Mouse (Mus musculus) CH12.LX (cell line): ENCODE results near the gene Qrfp. TPM values are rescaled to one million over a fixed set of nuclear protein-coding genes. Genes with fewer than 3 reads are reported as not detected.
A peak's percentile ranks its signal among the peaks of the same experiment; 100 is the strongest.

Experiments
- DNase-seq: peaks from one replicate; pipeline ENCODE4 v3.0.0-alpha.2; 2013; ENCODE audit errors: extremely low read depth
- H3K27ac ChIP-seq: 2 replicates; pipeline ENCODE4 v1.5.1; 2012; ENCODE audit warnings: low read depth, mild to moderate bottlenecking, control low read depth, moderate library complexity; ENCODE audit not compliant: insufficient read depth
- H3K27me3 ChIP-seq: replicated peaks from 2 replicates; pipeline ENCODE3; 2012; ENCODE audit warnings: inconsistent platforms
- H3K36me3 ChIP-seq, 2 experiments: replicated peaks in 1 of 2; 2 replicates each; pipeline versions ENCODE3 to v1.6.1; 2012; ENCODE audit warnings: inconsistent platforms in 1 of 2, low read length in 1 of 2, mild to moderate bottlenecking in 1 of 2, mixed read lengths in 1 of 2, moderate library complexity in 1 of 2; ENCODE audit not compliant: control insufficient read depth in 1 of 2, insufficient read depth in 1 of 2
- H3K4me1 ChIP-seq, 2 experiments: 2 replicates each; pipeline ENCODE4 v1.6.1; 2012; ENCODE audit warnings: inconsistent platforms in 1 of 2, moderate library complexity in 1 of 2; ENCODE audit not compliant: insufficient read depth in 2 of 2, control insufficient read depth in 1 of 2
- H3K4me2 ChIP-seq: 2 replicates; pipeline ENCODE4 v1.6.1; 2012; ENCODE audit warnings: low read depth, mild to moderate bottlenecking, control low read depth; ENCODE audit not compliant: poor library complexity, insufficient read depth, severe bottlenecking
- H3K4me3 ChIP-seq, 3 experiments: fragments of 150-350 bp in 1 of 3; sonication (generic) in 1 of 3; replicated peaks in 1 of 3; 2 replicates each; pipeline versions ENCODE3 to v1.5.1; 2011 to 2012; ENCODE audit warnings: low read depth in 2 of 3, low read length in 2 of 3, mild to moderate bottlenecking in 2 of 3, moderate library complexity in 2 of 3, control low read depth in 1 of 3, improper control_type of control experiment in 1 of 3, inconsistent platforms in 1 of 3, mixed read lengths in 1 of 3; ENCODE audit not compliant: poor library complexity in 1 of 3
- H3K79me2 ChIP-seq: replicated peaks from 2 replicates; pipeline ENCODE4 v1.6.1; 2012; ENCODE audit warnings: mild to moderate bottlenecking, moderate library complexity; ENCODE audit not compliant: control insufficient read depth, poor library complexity, insufficient read depth, severe bottlenecking; ENCODE audit errors: extremely low read depth
- H3K9ac ChIP-seq: 2 replicates; pipeline ENCODE4 v1.6.1; 2012; ENCODE audit warnings: low read depth, mild to moderate bottlenecking, control low read depth, moderate library complexity; ENCODE audit not compliant: insufficient read depth
- H3K9me3 ChIP-seq: replicated peaks from 2 replicates; pipeline ENCODE3; 2012; ENCODE audit warnings: low read length, inconsistent platforms, mixed read lengths
- CHD1 ChIP-seq: IDR thresholded peaks from 2 replicates; pipeline ENCODE4 v1.6.1; 2012; ENCODE audit warnings: low read depth, low read length, improper control_type of control experiment, inconsistent platforms
- CHD2 ChIP-seq: IDR thresholded peaks from 2 replicates; pipeline ENCODE4 v1.6.1; 2011; ENCODE audit warnings: low read length, improper control_type of control experiment
- CTCF ChIP-seq, 2 experiments: IDR thresholded peaks in 1 of 2; conservative IDR thresholded peaks in 1 of 2; 2 replicates each; pipeline ENCODE4 v1.5.1; 2011 to 2012; ENCODE audit warnings: low read depth in 2 of 2, low read length in 2 of 2, improper control_type of control experiment in 1 of 2, inconsistent platforms in 1 of 2, mild to moderate bottlenecking in 1 of 2, moderate library complexity in 1 of 2
- EP300 ChIP-seq: IDR thresholded peaks from 2 replicates; pipeline ENCODE4 v1.6.1; 2011; ENCODE audit warnings: low read length, improper control_type of control experiment
- ETS1 ChIP-seq: conservative IDR thresholded peaks from 2 replicates; pipeline ENCODE4 v1.6.1; 2012; ENCODE audit warnings: low read depth, mild to moderate bottlenecking, inconsistent platforms, low read length, improper control_type of control experiment, moderate library complexity
- GABPA ChIP-seq: IDR thresholded peaks from 2 replicates; pipeline ENCODE4 v1.6.1; 2012; ENCODE audit warnings: low read depth, low read length, improper control_type of control experiment, inconsistent platforms; ENCODE audit not compliant: insufficient replicate concordance
- IRF4 ChIP-seq: IDR thresholded peaks from 2 replicates; pipeline ENCODE4 v1.6.1; 2014; ENCODE audit warnings: low read depth, mild to moderate bottlenecking, inconsistent platforms, low read length, improper control_type of control experiment
- JUN ChIP-seq: IDR thresholded peaks from 2 replicates; pipeline ENCODE4 v1.6.1; 2011; ENCODE audit warnings: low read depth, mild to moderate bottlenecking, low read length, improper control_type of control experiment, moderate library complexity; ENCODE audit not compliant: insufficient read depth
- JUND ChIP-seq: conservative IDR thresholded peaks from 2 replicates; pipeline ENCODE4 v1.6.1; 2011; ENCODE audit warnings: low read depth, low read length, improper control_type of control experiment
- KAT2A ChIP-seq: IDR thresholded peaks from 2 replicates; pipeline ENCODE4 v1.6.1; 2012; ENCODE audit warnings: low read length, improper control_type of control experiment, inconsistent platforms; ENCODE audit not compliant: insufficient replicate concordance
- MAFK ChIP-seq: IDR thresholded peaks from 2 replicates; pipeline ENCODE4 v1.6.1; 2011; ENCODE audit warnings: low read length, improper control_type of control experiment; ENCODE audit not compliant: insufficient replicate concordance
- MAX ChIP-seq: IDR thresholded peaks from 2 replicates; pipeline ENCODE4 v1.6.1; 2011; ENCODE audit warnings: low read length, improper control_type of control experiment
- MAZ ChIP-seq: IDR thresholded peaks from 2 replicates; pipeline ENCODE4 v1.6.1; 2012; ENCODE audit warnings: low read depth, mild to moderate bottlenecking, inconsistent platforms, low read length, improper control_type of control experiment, moderate library complexity
- MXI1 ChIP-seq: IDR thresholded peaks from 2 replicates; pipeline ENCODE4 v1.6.1; 2011; ENCODE audit warnings: mild to moderate bottlenecking, low read depth, low read length, improper control_type of control experiment
- MYC ChIP-seq: IDR thresholded peaks from 2 replicates; pipeline ENCODE4 v1.6.1; 2011; ENCODE audit warnings: low read depth, mild to moderate bottlenecking, improper control_type of control experiment, low read length
- NRF1 ChIP-seq: IDR thresholded peaks from 2 replicates; pipeline ENCODE4 v1.6.1; 2014; ENCODE audit warnings: low read depth, mild to moderate bottlenecking, inconsistent platforms, low read length, improper control_type of control experiment, moderate library complexity
- PAX5 ChIP-seq: IDR thresholded peaks from 2 replicates; pipeline ENCODE4 v1.6.1; 2012; ENCODE audit warnings: low read length, inconsistent platforms, mixed read lengths
- POLR2AphosphoS2 ChIP-seq: IDR thresholded peaks from 2 replicates; pipeline ENCODE4 v1.6.1; 2011; ENCODE audit warnings: low read depth, low read length, improper control_type of control experiment
- RCOR1 ChIP-seq: conservative IDR thresholded peaks from 2 replicates; pipeline ENCODE4 v1.6.1; 2012; ENCODE audit warnings: low read depth, mild to moderate bottlenecking, inconsistent platforms, low read length, improper control_type of control experiment
- SMC3 ChIP-seq: IDR thresholded peaks from 2 replicates; pipeline ENCODE4 v1.6.1; 2011; ENCODE audit warnings: low read depth, low read length, improper control_type of control experiment
- TBP ChIP-seq: conservative IDR thresholded peaks from 2 replicates; pipeline ENCODE4 v1.6.1; 2011; ENCODE audit warnings: low read depth, low read length, improper control_type of control experiment
- TCF12 ChIP-seq: IDR thresholded peaks from 2 replicates; pipeline ENCODE4 v1.6.1; 2014; ENCODE audit warnings: low read depth, mild to moderate bottlenecking, inconsistent platforms, low read length, improper control_type of control experiment
- UBTF ChIP-seq: IDR thresholded peaks from 2 replicates; pipeline ENCODE4 v1.6.1; 2012; ENCODE audit warnings: low read depth, mild to moderate bottlenecking, inconsistent platforms, low read length, improper control_type of control experiment, moderate library complexity
- USF1 ChIP-seq: IDR thresholded peaks from 2 replicates; pipeline ENCODE4 v1.6.1; 2014; ENCODE audit warnings: low read depth, mild to moderate bottlenecking, inconsistent platforms, low read length, improper control_type of control experiment
- USF2 ChIP-seq: conservative IDR thresholded peaks from 2 replicates; pipeline ENCODE4 v1.6.1; 2011; ENCODE audit warnings: low read depth, low read length, improper control_type of control experiment
- ZMIZ1 ChIP-seq: IDR thresholded peaks from 2 replicates; pipeline ENCODE4 v1.6.1; 2012; ENCODE audit warnings: low read depth, mild to moderate bottlenecking, inconsistent platforms, low read length, improper control_type of control experiment
- dilution Hi-C: fragments of 300-500 bp; cut with MboI; formaldehyde crosslinking; loops from 2 replicates; pipeline ENCODE4 v1.14.3; 2020; ENCODE audit warnings: low sequenced_read_pairs; ENCODE audit not compliant: extremely low pct_unique_long_range_greater_than_20kb, extremely low pct_ligation_motif_present
- in situ Hi-C: fragments of 300-500 bp; cut with MboI; formaldehyde crosslinking; loops from 3 replicates; pipeline ENCODE4 v1.14.3; 2019; ENCODE audit warnings: low sequenced_read_pairs, low pct_ligation_motif_present, low pct_unique_long_range_greater_than_20kb, mixed read lengths
- polyA plus RNA-seq: library from polyadenylated mRNA; unstranded; fragments of >175 nt; gene quantifications from 2 replicates; pipeline ENCODE4 v1.2.1, GENCODE M21; 2012; ENCODE audit warnings: low read depth; ENCODE audit not compliant: insufficient read length
- total RNA-seq, 2 experiments: library from RNA; depleted of rRNA; stranded (reverse); fragments of 300-350 nt in 1 of 2; fragments of >200 nt in 1 of 2; gene quantifications; 2 replicates each; pipeline ENCODE4 v1.2.3; 2012 to 2014

Qrfp gene
- total and polyA plus RNA-seq, 3 experiments, result not detected

DNA sequence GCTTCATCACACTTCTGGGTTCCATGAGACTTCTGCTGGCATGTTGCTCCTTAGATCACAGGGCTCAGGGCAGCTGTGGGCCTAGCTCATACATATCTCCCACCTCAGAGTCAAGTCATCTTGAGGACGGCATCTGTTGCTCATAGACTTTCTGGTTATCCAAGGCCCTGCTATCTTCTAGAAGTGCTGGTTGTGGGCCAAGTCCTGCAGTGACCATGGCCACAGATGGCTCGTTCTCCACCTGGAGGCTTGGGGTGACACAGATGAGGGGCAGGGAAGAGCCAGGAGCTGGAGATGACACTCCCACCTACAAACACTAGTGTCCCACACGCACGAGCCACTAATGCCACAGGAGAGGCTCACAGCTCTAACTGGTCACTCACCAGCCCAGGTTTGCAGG lies 3.3 kb upstream of the Qrfp start:
- Histone ChIP-seq H3K9ac (no peak overlapping the region), H3K27me3 (peaks cover 78% of the 10 kb centered on the region), H3K4me1 (peaks cover 6 to 20% of the 10 kb centered on the region in 2 experiments), H3K27ac (no peak overlapping the region), H3K4me3 (no peak overlapping the region), H3K4me2 (no peak overlapping the region), H3K9me3 (no peaks in the 10 kb centered on the region), H3K79me2 (no peaks in the 10 kb centered on the region), H3K36me3 (no peaks in the 10 kb centered on the region)
- in situ Hi-C loops (no loop called here), dilution Hi-C loops (no loop called here)
- no peak for DNase-seq
- TF ChIP-seq TBP, result no peak
- no peak for TF ChIP-seq MYC
- TF ChIP-seq TCF12, result no peak
- no peak for TF ChIP-seq EP300
- no peak for TF ChIP-seq IRF4
- no peak for TF ChIP-seq USF1
- no peak for TF ChIP-seq JUND
- TF ChIP-seq USF2, result no peak
- TF ChIP-seq ETS1, result no peak
- no peak for TF ChIP-seq CHD2
- no peak for TF ChIP-seq UBTF

DNA sequence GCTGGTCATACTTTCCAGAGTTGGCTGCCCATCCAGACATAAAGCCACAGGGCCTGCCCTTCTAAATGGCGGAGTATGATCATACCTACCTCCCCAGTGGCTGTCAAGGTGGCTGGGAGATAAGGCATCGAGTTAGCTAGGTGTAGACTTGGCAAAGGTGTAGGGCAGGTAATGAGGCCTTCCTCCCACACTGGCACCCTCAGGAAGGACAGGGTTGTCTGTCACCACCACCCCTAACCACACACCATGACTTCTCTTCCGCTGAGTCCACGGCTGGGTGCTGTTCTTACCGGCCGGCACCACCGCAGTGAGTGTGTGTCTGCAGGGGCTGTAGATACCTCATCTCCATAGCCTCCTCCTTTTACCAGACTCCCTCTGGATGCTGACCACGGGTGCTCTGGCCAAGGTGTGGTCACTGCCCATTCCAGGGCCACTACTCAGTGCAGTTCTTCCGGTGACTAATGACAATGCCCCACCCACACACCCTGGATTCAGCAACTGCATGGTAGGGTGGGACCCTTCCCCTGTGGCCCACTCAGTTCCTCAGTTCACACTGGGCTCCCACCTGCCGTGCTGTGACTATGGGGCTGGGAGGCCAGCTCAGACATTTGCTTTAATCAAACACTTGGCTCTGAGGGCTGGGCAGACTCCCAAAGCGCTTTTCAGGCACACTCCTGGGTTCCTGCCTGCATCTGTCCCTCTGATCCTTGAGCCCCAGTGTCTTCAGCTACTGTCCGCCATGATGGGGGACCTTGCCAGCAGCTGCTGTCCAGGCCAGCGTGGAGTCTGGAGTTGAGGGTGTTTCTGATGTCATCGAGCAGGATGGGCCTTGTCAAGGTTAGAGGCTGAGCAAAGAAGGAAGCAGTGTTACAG lies 942 bp upstream of the Qrfp start:
- in situ Hi-C loops, result no loop called here

DNA sequence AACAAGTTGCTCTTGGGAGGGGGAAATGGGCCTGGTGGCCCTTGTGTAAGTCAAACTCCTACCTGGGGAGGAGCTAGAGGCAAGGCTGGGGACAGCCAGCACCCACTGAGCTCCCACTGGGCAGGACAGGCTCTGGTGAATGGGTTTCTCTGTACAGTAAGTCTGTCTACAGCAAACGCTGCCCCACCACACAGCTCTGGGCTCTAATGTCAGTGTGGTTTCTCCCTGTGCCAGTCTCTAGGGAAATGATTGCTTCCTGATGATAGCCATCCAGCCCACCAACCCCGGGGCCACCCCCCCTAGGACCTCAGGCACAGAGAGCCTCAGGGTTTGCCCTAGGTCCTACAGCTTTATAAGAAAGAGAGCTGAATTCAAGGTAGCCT lies 1.0 kb downstream of the Qrfp start:
- no peak overlapping the region for H3K4me2 ChIP-seq
- no peaks in the 10 kb centered on the region for H3K79me2 ChIP-seq
- TF ChIP-seq GABPA, result no peak
- TF ChIP-seq MAFK, result no peak
- no peak for TF ChIP-seq MAZ
- no peak for TF ChIP-seq CTCF (conservative IDR thresholded peaks at IDR 0.05 in 1 of 2, IDR thresholded peaks at IDR 0.05 in 1 of 2; ENCODE audit: low read depth in 2 of 2, low read length in 2 of 2)
- no peak for TF ChIP-seq MXI1
- no peak for TF ChIP-seq KAT2A
- no peak for TF ChIP-seq POLR2AphosphoS2
- TF ChIP-seq USF2, result no peak
- no peak for TF ChIP-seq CHD1
- TF ChIP-seq SMC3, result no peak
- TF ChIP-seq PAX5, result no peak
- TF ChIP-seq RCOR1, result no peak
- TF ChIP-seq ZMIZ1, result no peak
- no peak for TF ChIP-seq TCF12
- no peak for TF ChIP-seq NRF1
- no peak for TF ChIP-seq JUN
- TF ChIP-seq, all 38 proteins: peak for 0
- no peak for DNase-seq
- no peak overlapping the region for H3K9ac ChIP-seq
- no peaks in the 10 kb centered on the region for H3K9me3 ChIP-seq
- H3K36me3 ChIP-seq, result peaks cover 0 to 7% of the 10 kb centered on the region in 2 experiments
- dilution Hi-C loops, result no loop called here
- peaks cover 6 to 31% of the 10 kb centered on the region in 2 experiments for H3K4me1 ChIP-seq
- no peak overlapping the region for H3K4me3 ChIP-seq
- H3K27ac ChIP-seq, result no peak overlapping the region
- in situ Hi-C loops, result no loop called here
- H3K27me3 ChIP-seq, result peaks cover 41% of the 10 kb centered on the region

More for the DNA sequence above, 942 bp upstream of the Qrfp start:
- dilution Hi-C loops, result no loop called here
- peaks cover 58% of the 10 kb centered on the region for H3K27me3 ChIP-seq
- peaks cover 0 to 2% of the 10 kb centered on the region in 2 experiments for H3K36me3 ChIP-seq
- DNase-seq, result no peak
- TF ChIP-seq MAX (0 out of 2 replicates have a peak, but pooled peaks have one; percentile 12), CHD1 (no peak)
- H3K4me3 ChIP-seq, result no peak overlapping the region
- peaks cover 6 to 25% of the 10 kb centered on the region in 2 experiments for H3K4me1 ChIP-seq
- H3K27ac ChIP-seq, result no peak overlapping the region
- H3K79me2 ChIP-seq, result no peaks in the 10 kb centered on the region
- H3K9ac ChIP-seq, result no peak overlapping the region
- no peaks in the 10 kb centered on the region for H3K9me3 ChIP-seq
- H3K4me2 ChIP-seq, result no peak overlapping the region
